Mouse (Mus musculus): ENCODE measurements around the gene Pik3ap1. TPM values are rescaled to one million over a fixed set of nuclear protein-coding genes. Genes with fewer than 3 reads are reported as not detected.

The Pik3ap1 gene
- polyA plus RNA-seq, 1 experiment from 2014 or later, result 1.4 TPM

GRCm38 (mm10) chr19:41384406-41384851 lies 473 bp downstream of the Pik3ap1 start:
- Histone ChIP-seq H3K9ac (replicated peaks) (peak overlapping the region; percentile 47; the same call in 1 of the 2 replicates), H3K9me3 (no peaks in the 10 kb centered on the region), H3K4me2 (replicated peaks) (peak overlapping the region; percentile 98), H3K27me3 (peaks cover 5% of the 10 kb centered on the region; the same call in 1 of the 2 replicates), H3K4me3 (peak overlapping the region; percentile 48), H3K36me3 (no peaks in the 10 kb centered on the region), H3K27ac (replicated peaks) (no peak overlapping the region), H3K4me1 (peaks cover 18% of the 10 kb centered on the region)
- 8% methylated on average over 12 of the region's 12 CpGs for WGBS
- no peak for ATAC-seq (replicated peaks)

DNA sequence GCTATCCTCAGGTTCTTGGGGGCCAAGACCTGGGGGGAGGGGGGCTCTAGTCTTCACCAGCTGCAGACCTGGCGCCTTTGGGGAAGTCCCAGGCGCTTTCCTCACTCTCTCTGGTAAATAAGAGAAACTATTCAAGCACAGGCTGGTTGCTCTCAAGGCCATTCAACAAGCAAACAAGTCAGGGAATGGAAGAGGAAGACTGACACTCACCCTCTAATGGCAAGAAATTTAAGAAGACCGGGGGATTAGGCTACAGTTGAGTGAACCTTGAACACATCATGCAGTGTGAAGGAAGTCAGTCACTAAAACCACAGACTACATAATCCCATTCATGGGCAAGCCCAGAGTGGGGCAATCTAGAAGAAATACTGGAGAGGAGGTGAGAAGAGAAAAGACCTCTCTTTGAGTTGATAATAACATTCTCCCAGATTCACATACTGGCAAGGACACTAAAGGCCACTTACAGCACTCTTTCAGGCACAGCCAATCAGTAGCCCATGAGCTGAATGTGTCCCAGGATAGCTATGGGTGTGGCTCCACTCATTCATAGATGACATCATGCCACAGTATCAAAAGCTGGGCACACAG lies 2.4 kb downstream of the Pik3ap1 start:
- ATAC-seq (replicated peaks), result no peak

DNA sequence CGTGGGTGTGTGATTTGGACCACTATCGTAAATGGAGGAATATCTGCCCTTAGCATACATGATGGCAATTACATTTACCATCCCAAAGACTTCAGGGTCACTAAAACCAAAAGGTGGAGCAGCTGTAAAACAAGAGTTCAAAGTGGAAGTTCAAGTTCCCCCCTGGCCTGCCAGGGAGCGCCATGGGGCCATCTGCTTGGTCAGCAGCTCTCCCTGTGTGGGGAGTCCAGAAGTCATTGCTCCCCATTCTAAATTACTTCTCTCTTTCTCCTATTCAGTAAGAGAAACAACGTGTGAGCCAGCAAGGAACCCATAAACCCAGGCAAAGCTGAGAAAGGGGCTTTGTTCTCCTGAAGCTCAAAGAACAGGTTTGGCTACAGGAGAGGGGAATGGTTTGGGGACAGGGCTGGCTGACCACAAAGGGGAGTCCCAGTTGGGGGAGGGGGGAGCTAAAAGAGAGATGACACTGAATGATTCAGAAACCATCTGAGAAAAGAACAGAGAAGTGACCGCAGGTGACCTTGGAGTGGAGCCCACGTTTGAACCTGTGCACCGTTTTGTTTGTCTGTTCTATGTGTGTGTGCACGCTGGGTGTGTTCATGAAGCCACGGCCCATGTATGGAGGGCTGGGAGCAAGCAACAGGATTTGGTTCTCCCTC lies 3.2 kb downstream of the Pik3ap1 start:
- WGBS, result 75% methylated on average over 9 of the region's 9 CpGs
- Histone ChIP-seq H3K27me3 (peaks cover 5% of the 10 kb centered on the region; the same call in 1 of the 2 replicates), H3K4me1 (peaks cover 11% of the 10 kb centered on the region), H3K27ac (replicated peaks) (no peak overlapping the region), H3K9me3 (no peaks in the 10 kb centered on the region), H3K36me3 (no peaks in the 10 kb centered on the region), H3K4me2 (replicated peaks) (no peak overlapping the region), H3K4me3 (no peak overlapping the region), H3K9ac (replicated peaks) (no peak overlapping the region)
- ATAC-seq (replicated peaks), result no peak

More for the DNA sequence above, 2.4 kb downstream of the Pik3ap1 start:
- no peak overlapping the region for H3K4me2 ChIP-seq (replicated peaks)
- no peak overlapping the region for H3K27ac ChIP-seq (replicated peaks)
- H3K4me1 ChIP-seq, result peaks cover 11% of the 10 kb centered on the region
- no peak overlapping the region for H3K4me3 ChIP-seq
- no peaks in the 10 kb centered on the region for H3K36me3 ChIP-seq
- 69% methylated on average over 3 of the region's 3 CpGs for WGBS
- H3K9me3 ChIP-seq, result no peaks in the 10 kb centered on the region
- H3K27me3 ChIP-seq, result peaks cover 5% of the 10 kb centered on the region; the same call in 1 of the 2 replicates
- H3K9ac ChIP-seq (replicated peaks), result no peak overlapping the region

DNA sequence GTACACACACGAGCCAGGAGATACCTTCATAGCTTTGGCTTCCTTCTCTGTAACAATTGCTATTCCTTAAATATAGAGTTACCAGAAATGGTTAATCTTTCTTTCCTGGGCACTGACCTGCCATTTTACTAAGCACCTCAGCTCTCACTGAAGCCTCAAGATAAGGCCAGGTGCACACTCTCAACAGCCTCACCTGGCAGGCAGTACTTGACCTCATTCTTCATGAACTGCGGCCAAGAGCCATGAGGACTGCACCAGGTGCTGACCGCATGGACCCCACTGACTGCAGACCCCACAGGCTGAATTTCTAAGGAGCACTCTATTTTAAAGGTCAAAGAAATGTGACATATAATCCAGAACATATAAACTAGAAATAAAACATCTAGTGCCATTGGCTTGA lies 5.7 kb downstream of the Pik3ap1 start:
- ATAC-seq (replicated peaks), result no peak
- Histone ChIP-seq H3K27ac (replicated peaks) (no peak overlapping the region), H3K9me3 (no peaks in the 10 kb centered on the region), H3K36me3 (no peaks in the 10 kb centered on the region), H3K4me3 (no peak overlapping the region), H3K27me3 (no peaks in the 10 kb centered on the region), H3K9ac (replicated peaks) (no peak overlapping the region), H3K4me2 (replicated peaks) (no peak overlapping the region), H3K4me1 (no peaks in the 10 kb centered on the region)
- WGBS, result 91% methylated on average over 3 of the region's 3 CpGs

DNA sequence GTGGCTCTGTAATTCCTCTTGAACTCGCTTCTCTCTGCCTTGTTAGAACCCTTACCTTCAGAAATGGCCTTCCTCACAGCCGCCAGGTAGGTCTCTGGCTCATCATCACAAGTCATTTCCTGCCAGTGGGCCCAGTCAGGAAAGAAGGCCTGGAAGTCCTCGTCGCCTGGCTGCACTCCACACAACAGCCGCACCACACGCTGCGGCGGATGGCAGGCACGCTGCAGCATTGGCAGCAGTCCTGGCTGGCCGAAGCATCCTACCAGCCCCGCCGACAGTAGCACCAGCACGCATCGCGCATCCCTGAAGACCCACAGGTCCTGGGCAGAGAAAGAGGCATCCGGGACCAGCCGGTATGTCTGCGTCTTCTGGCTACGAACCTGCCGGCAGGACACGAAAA lies 9.1 kb downstream of the Pik3ap1 start:
- no peaks in the 10 kb centered on the region for H3K4me1 ChIP-seq
- no peak overlapping the region for H3K27ac ChIP-seq (replicated peaks)
- WGBS, result 81% methylated on average over 21 of the region's 21 CpGs
- ATAC-seq (replicated peaks), result no peak
- H3K27me3 ChIP-seq, result no peaks in the 10 kb centered on the region
- no peak overlapping the region for H3K9ac ChIP-seq (replicated peaks)
- no peaks in the 10 kb centered on the region for H3K36me3 ChIP-seq
- H3K4me2 ChIP-seq (replicated peaks), result no peak overlapping the region
- H3K4me3 ChIP-seq, result no peak overlapping the region
- no peaks in the 10 kb centered on the region for H3K9me3 ChIP-seq

DNA sequence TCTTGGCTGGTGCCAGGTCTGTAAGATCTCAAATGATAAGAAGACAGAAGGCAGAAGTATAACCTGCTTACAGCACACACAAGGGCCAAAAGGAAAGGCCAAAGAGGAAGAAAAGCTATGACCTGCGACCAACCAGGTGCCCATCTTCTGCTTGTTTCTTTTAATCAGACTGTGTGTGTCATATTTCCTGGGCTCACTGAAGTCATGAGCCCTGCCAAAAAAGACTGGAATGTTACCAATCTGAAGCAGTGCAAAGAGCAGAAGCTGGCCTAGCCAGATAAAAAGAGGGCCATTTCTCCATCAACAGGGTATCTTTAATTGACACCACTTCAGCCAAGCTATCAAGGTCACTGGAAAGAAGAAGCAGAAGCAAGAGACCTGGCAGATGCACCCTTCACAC lies 9.8 kb downstream of the Pik3ap1 start:
- Histone ChIP-seq H3K36me3 (no peaks in the 10 kb centered on the region), H3K4me3 (no peak overlapping the region), H3K27me3 (no peaks in the 10 kb centered on the region), H3K9ac (replicated peaks) (no peak overlapping the region), H3K4me1 (no peaks in the 10 kb centered on the region), H3K27ac (replicated peaks) (no peak overlapping the region), H3K4me2 (replicated peaks) (no peak overlapping the region), H3K9me3 (no peaks in the 10 kb centered on the region)
- 93% methylated on average over 1 of the region's 1 CpGs for WGBS
- no peak for ATAC-seq (replicated peaks)

GRCm38 (mm10) chr19:41374658-41375057 lies 10.2 kb downstream of the Pik3ap1 start:
- no peak for ATAC-seq (replicated peaks)
- no peaks in the 10 kb centered on the region for H3K9me3 ChIP-seq
- no peak overlapping the region for H3K4me2 ChIP-seq (replicated peaks)
- no peaks in the 10 kb centered on the region for H3K36me3 ChIP-seq
- H3K4me1 ChIP-seq, result no peaks in the 10 kb centered on the region
- 87% methylated on average over 5 of the region's 5 CpGs for WGBS
- no peak overlapping the region for H3K4me3 ChIP-seq
- H3K27ac ChIP-seq (replicated peaks), result no peak overlapping the region
- no peaks in the 10 kb centered on the region for H3K27me3 ChIP-seq
- no peak overlapping the region for H3K9ac ChIP-seq (replicated peaks)

GRCm38 (mm10) chr19:41372322-41372721 lies 12.6 kb downstream of the Pik3ap1 start:
- whole genome bisulfite sequencing, result 86% methylated on average over 4 of the region's 4 CpGs
- Histone ChIP-seq H3K27me3 (no peaks in the 10 kb centered on the region), H3K4me1 (no peaks in the 10 kb centered on the region), H3K4me2 (replicated peaks) (no peak overlapping the region), H3K9me3 (no peaks in the 10 kb centered on the region), H3K9ac (replicated peaks) (no peak overlapping the region), H3K4me3 (no peak overlapping the region), H3K27ac (replicated peaks) (no peak overlapping the region), H3K36me3 (no peaks in the 10 kb centered on the region)
- ATAC-seq (replicated peaks), result no peak

DNA sequence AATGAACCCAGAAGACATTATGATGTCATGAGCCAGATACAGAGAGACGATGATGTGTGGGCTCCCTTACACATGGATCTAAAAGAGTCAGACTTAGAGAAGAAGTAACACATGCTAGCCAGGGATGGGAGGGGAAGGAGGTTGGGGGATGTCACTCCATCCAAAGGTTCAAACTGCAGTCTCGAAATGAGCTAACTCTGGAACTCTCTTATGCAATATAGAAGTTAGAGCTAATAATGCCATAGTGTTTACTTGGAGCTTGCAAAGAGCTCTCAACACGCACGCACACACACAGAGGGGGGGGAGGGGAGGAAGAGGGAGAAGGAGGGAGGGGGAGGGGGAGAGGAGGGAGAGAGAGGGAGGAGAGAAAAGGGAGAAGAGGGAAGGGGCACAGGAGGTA lies 13.5 kb downstream of the Pik3ap1 start:
- H3K36me3 ChIP-seq, result no peaks in the 10 kb centered on the region
- no peak overlapping the region for H3K4me3 ChIP-seq
- no peak for ATAC-seq (replicated peaks)
- H3K4me1 ChIP-seq, result no peaks in the 10 kb centered on the region
- 79% methylated on average over 4 of the region's 4 CpGs for WGBS
- H3K9ac ChIP-seq (replicated peaks), result no peak overlapping the region
- no peak overlapping the region for H3K27ac ChIP-seq (replicated peaks)
- H3K9me3 ChIP-seq, result no peaks in the 10 kb centered on the region
- no peak overlapping the region for H3K4me2 ChIP-seq (replicated peaks)
- no peaks in the 10 kb centered on the region for H3K27me3 ChIP-seq

GRCm38 (mm10) chr19:41369557-41370460 lies 15.1 kb downstream of the Pik3ap1 start:
- WGBS, result 87% methylated on average over 11 of the region's 11 CpGs
- Histone ChIP-seq H3K36me3 (no peaks in the 10 kb centered on the region), H3K4me1 (no peaks in the 10 kb centered on the region), H3K9ac (replicated peaks) (no peak overlapping the region), H3K4me2 (replicated peaks) (no peak overlapping the region), H3K27me3 (no peaks in the 10 kb centered on the region), H3K27ac (replicated peaks) (no peak overlapping the region), H3K4me3 (no peak overlapping the region), H3K9me3 (no peaks in the 10 kb centered on the region)
- no peak for ATAC-seq (replicated peaks)

DNA sequence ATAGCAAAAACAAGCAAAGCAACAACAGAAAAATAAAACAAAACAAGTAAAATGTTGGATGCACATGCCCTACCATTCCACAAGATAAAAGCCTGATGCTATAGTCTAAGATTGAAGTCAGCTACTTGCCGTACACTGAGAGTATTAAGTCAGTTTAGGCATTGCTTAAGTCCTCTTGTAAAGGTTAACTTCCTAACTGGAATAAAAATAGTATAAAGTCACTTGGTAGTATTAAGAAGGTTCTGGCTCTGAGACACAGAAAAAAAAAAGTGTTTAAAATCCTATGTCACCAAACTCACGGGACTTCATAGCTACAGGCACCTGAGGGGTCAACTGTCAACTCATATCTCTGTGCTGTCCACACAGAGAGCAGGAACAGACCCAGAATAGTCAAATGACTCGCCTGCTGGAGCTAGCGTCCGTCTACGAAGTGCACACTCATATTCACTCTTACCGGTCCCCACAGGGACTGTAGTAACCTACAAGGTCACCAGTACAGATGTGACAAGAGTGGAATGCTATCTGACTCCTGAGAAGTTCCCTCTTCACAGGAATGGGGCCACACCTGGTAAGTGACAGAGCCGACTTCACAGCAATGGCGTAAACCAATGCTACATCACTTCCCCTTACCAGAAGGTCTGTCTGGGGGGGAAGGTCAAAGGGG lies 17.9 kb downstream of the Pik3ap1 start:
- Histone ChIP-seq H3K9ac (replicated peaks) (no peak overlapping the region), H3K27me3 (no peaks in the 10 kb centered on the region), H3K27ac (replicated peaks) (no peak overlapping the region), H3K4me3 (no peak overlapping the region), H3K4me2 (replicated peaks) (no peak overlapping the region), H3K9me3 (no peaks in the 10 kb centered on the region), H3K36me3 (no peaks in the 10 kb centered on the region), H3K4me1 (no peaks in the 10 kb centered on the region)
- 90% methylated on average over 9 of the region's 9 CpGs for WGBS
- ATAC-seq (replicated peaks), result no peak

Measured in forebrain, embryonic 15.5 days (tissue).